Mouse (Mus musculus) E14TG2a.4 (cell line): ENCODE data around the gene Kirrel3.

ENCODE experiments used
- H3K27me3 ChIP-seq: 2 replicates; pipeline ENCODE4 v1.6.1; 2014; ENCODE audit warnings: low read length, control low read depth; ENCODE audit not compliant: insufficient read depth
- H3K36me3 ChIP-seq: 2 replicates; pipeline ENCODE4 v1.6.1; 2014; ENCODE audit warnings: low read length, control low read depth; ENCODE audit not compliant: insufficient read depth
- H3K4me1 ChIP-seq: replicated peaks from 2 replicates; pipeline ENCODE4 v1.6.1; 2014; ENCODE audit warnings: low read depth, low read length, control low read depth
- H3K4me3 ChIP-seq: replicated peaks from 2 replicates; pipeline ENCODE4 v1.5.1; 2014; ENCODE audit warnings: mild to moderate bottlenecking, low read length
- H3K9me3 ChIP-seq: 2 replicates; pipeline ENCODE4 v1.6.1; 2014; ENCODE audit warnings: low read length, control low read depth
- CTCF ChIP-seq: conservative IDR thresholded peaks from 2 replicates; pipeline ENCODE4 v1.5.1; 2014; ENCODE audit warnings: low read length
- NANOG ChIP-seq: IDR thresholded peaks from 2 replicates; pipeline ENCODE4 v1.6.1; 2014; ENCODE audit warnings: borderline replicate concordance, low read length, mixed read lengths
- POU5F1 ChIP-seq: IDR thresholded peaks from 2 replicates; pipeline ENCODE4 v1.6.1; 2014; ENCODE audit warnings: low read length, borderline replicate concordance

Gene Kirrel3

GRCm38 (mm10) chr9:34660566-34660965 is 174.9 kb downstream of the Kirrel3 start:
- Histone ChIP-seq H3K4me1 (no peaks in the 10 kb centered on the region), H3K4me3 (no peak overlapping the region), H3K27me3 (no peaks in the 10 kb centered on the region), H3K9me3 (peaks cover 26% of the 10 kb centered on the region), H3K36me3 (no peaks in the 10 kb centered on the region)
- no peak for TF ChIP-seq POU5F1
- TF ChIP-seq CTCF = peak; percentile 53
- no peak for TF ChIP-seq NANOG

DNA sequence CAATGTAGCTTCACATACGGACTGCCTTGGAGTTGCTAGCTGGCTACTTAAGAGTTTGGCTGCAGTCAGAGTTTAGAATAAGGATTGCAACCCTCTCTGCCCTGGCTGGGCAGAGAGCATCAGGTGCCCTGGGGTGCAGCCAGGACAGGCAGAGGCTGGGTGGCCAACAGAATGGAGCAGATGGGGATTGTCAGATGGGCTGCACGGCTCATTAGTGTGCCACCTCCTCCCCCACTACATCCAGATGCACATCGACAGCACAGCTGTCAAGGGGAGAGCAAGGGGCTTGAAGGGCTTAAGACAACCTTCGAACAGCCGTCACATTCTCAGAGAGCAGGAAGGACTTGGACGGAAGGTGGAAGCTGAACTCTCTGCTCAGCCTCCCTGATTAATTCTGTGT is 177.7 kb downstream of the Kirrel3 start:
- no peak for TF ChIP-seq CTCF
- no peak for TF ChIP-seq POU5F1
- no peak for TF ChIP-seq NANOG
- H3K36me3 ChIP-seq = no peaks in the 10 kb centered on the region
- H3K9me3 ChIP-seq = peaks cover 10% of the 10 kb centered on the region
- H3K27me3 ChIP-seq = no peaks in the 10 kb centered on the region
- no peak overlapping the region for H3K4me3 ChIP-seq
- no peaks in the 10 kb centered on the region for H3K4me1 ChIP-seq

DNA sequence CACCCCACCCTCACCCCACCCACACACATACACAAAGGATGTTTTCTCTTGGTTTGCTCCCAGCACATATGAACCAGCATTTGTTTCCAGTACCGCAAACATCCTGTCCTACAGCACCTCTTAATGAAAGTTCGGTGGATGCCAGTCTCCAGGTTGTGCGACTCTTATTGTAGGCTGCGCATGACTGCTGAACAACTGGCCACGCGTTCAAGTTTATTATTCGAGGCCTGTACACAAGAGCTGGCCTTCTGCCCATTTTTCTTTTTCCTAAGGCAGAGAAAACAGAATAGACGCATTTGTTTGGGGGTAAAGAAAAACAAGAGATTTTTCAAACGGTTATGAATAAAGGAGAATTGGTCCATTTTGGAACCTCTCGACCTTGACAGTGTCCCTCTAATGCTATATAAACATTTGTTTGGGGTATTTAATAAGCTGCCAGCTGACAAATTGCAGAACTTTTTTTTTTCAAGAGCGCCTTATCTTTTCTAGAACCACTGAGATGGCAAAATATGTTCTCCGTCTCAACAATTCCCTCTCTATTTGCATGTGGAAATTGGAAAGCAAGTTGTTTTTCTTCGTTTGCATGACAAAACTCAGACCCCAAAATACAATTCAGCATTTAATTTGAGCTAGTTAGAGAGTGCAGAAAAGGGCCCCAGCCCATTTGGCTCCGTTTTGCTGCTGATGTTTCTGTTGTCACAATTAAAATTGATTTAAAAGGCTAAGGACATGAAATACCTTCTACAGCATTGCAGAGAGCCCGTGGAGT is 179.9 kb downstream of the Kirrel3 start:
- Histone ChIP-seq H3K4me3 (no peak overlapping the region), H3K27me3 (no peaks in the 10 kb centered on the region), H3K9me3 (no peaks in the 10 kb centered on the region), H3K4me1 (no peaks in the 10 kb centered on the region), H3K36me3 (no peaks in the 10 kb centered on the region)
- TF ChIP-seq NANOG (no peak), CTCF (no peak), POU5F1 (no peak)

DNA sequence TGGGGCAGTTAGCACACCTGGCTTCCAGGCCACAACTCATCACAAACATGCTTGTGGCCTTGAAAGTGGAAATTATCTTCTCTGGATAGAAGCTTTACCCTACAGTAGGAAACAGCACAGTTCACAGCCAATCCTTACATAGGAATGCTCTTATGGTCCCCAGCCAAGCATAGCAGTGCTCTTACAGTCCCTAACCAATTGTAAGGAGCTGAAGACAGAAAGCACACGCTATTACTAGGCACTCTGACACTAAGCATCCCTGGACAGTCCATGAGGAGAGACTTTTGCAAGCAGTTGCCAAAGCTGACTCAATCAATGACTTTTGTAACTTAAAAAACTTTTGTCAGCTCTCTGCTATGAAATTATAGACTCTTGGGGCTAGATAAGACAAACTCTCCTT is 181.5 kb downstream of the Kirrel3 start:
- TF ChIP-seq NANOG (no peak), POU5F1 (no peak), CTCF (no peak)
- no peak overlapping the region for H3K4me3 ChIP-seq
- H3K27me3 ChIP-seq = no peaks in the 10 kb centered on the region
- no peaks in the 10 kb centered on the region for H3K4me1 ChIP-seq
- H3K9me3 ChIP-seq = no peaks in the 10 kb centered on the region
- H3K36me3 ChIP-seq = no peaks in the 10 kb centered on the region

DNA sequence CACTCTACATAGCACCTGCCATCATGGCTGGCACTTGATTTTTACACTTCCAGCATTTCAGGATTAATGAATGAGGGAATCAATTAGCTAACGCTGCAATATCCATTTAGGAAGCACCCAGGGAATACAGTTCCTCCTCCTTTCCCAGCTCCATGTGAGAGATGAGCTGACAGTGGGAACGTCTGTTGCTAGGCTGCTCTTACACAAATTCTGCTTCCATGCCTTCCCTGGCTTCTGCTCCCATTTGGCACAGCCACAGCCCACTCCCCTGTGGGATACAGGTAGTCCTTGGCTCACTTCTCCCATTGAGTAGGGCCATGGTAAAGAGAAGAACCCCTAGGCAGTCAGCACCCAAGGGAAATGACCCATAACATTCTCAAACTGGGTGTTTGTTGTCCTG is 185.2 kb downstream of the Kirrel3 start:
- Histone ChIP-seq H3K36me3 (no peaks in the 10 kb centered on the region), H3K27me3 (peaks cover 5% of the 10 kb centered on the region; the same call in 1 of the 2 replicates), H3K4me3 (no peak overlapping the region), H3K9me3 (no peaks in the 10 kb centered on the region), H3K4me1 (no peaks in the 10 kb centered on the region)
- TF ChIP-seq NANOG = no peak
- TF ChIP-seq POU5F1 = no peak
- TF ChIP-seq CTCF = no peak

- TF ChIP-seq NANOG = no peak
- TF ChIP-seq CTCF = no peak
- TF ChIP-seq POU5F1 = no peak
- no peak overlapping the region for H3K4me3 ChIP-seq
- no peaks in the 10 kb centered on the region for H3K27me3 ChIP-seq
- no peaks in the 10 kb centered on the region for H3K36me3 ChIP-seq
- H3K4me1 ChIP-seq = no peaks in the 10 kb centered on the region
- H3K9me3 ChIP-seq = peaks cover 12% of the 10 kb centered on the region
Observed at GRCm38 (mm10) chr9:34686798-34687197, 201.1 kb downstream of the Kirrel3 start.

DNA sequence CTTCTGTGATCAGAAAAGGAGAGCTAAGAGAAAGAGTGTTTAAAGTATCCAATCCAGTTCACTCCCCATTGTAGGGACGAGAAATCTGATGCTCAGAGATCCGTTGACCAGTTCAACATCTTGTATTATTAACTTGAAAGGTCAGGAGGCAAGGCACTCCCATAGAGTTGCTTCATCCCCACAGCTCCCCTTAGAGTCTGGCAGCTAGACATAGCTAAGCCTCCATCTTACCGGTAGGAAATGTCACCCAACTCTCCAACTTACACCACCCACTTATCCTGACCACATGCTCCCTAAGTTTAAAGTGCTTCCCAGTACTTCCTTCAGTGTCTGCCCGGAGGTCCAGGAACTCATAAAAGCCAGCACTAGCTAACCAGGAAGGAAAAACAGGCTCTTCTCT is 202.7 kb downstream of the Kirrel3 start:
- Histone ChIP-seq H3K4me1 (no peaks in the 10 kb centered on the region), H3K27me3 (no peaks in the 10 kb centered on the region), H3K9me3 (peaks cover 2% of the 10 kb centered on the region), H3K36me3 (no peaks in the 10 kb centered on the region), H3K4me3 (no peak overlapping the region)
- no peak for TF ChIP-seq CTCF
- TF ChIP-seq NANOG = no peak
- TF ChIP-seq POU5F1 = no peak

GRCm38 (mm10) chr9:34689375-34689774 is 203.7 kb downstream of the Kirrel3 start:
- Histone ChIP-seq H3K36me3 (no peaks in the 10 kb centered on the region), H3K27me3 (no peaks in the 10 kb centered on the region), H3K9me3 (no peaks in the 10 kb centered on the region), H3K4me3 (no peak overlapping the region), H3K4me1 (no peaks in the 10 kb centered on the region)
- TF ChIP-seq CTCF (no peak), NANOG (no peak), POU5F1 (no peak)

GRCm38 (mm10) chr9:34695646-34696045 is 210.0 kb downstream of the Kirrel3 start:
- no peaks in the 10 kb centered on the region for H3K36me3 ChIP-seq
- TF ChIP-seq POU5F1 (no peak), NANOG (no peak), CTCF (no peak)

More at GRCm38 (mm10) chr9:34695646-34696045, 210.0 kb downstream of the Kirrel3 start:
- Histone ChIP-seq H3K4me3 (no peak overlapping the region), H3K9me3 (no peaks in the 10 kb centered on the region), H3K4me1 (no peaks in the 10 kb centered on the region), H3K27me3 (no peaks in the 10 kb centered on the region)
